Mouse (Mus musculus): ENCODE measurements at regions not wholly inside any gene's neighbourhood (a gene's known extent, or its start where the extent isn't known, plus 50 kb on each side); places are given as distances from the start of the nearest gene placed in this dataset.

GRCm38 (mm10) chr1:138715162-138715561, 95.2 kb upstream of the Nek7 start:
- Histone ChIP-seq H3K9me3 (ENCODE audit: control insufficient read depth, low read length) (no peaks in the 10 kb centered on the region), H3K4me3 (replicated peaks; ENCODE audit: low read depth, low read length) (no peak overlapping the region), H3K36me3 (ENCODE audit: control insufficient read depth, insufficient read depth, low read length) (no peaks in the 10 kb centered on the region), H3K4me1 (ENCODE audit: control insufficient read depth, insufficient read depth, low read length) (no peaks in the 10 kb centered on the region), H3K27ac (replicated peaks; ENCODE audit: low read depth, low read length) (no peak overlapping the region), H3K9ac (replicated peaks; ENCODE audit: low read length) (no peak overlapping the region), H3K4me2 (ENCODE audit: low read length) (no peak overlapping the region), H3K27me3 (ENCODE audit: control insufficient read depth, insufficient read depth, low read length) (no peaks in the 10 kb centered on the region)
- 72% methylated on average over 3 of the region's 3 CpGs for WGBS
- DNase-seq (no peak), ATAC-seq (ENCODE audit: low FRiP score, low TSS enrichment) (no peak)

GRCm38 (mm10) chr1:138709229-138709608, 89.3 kb upstream of the Nek7 start:
- no peaks in the 10 kb centered on the region for H3K27me3 ChIP-seq (ENCODE audit: control insufficient read depth, insufficient read depth, low read length)

GRCm38 (mm10) chr1:138708507-138709228, 88.7 kb upstream of the Nek7 start:
- no peak for DNase-seq
- whole genome bisulfite sequencing, result 67% methylated on average over 7 of the region's 7 CpGs
- Histone ChIP-seq H3K9ac (replicated peaks; ENCODE audit: low read length) (no peak overlapping the region), H3K27me3 (ENCODE audit: control insufficient read depth, insufficient read depth, low read length) (no peaks in the 10 kb centered on the region), H3K27ac (replicated peaks; ENCODE audit: low read depth, low read length) (no peak overlapping the region; the same call in 1 of the 2 replicates), H3K4me1 (ENCODE audit: control insufficient read depth, insufficient read depth, low read length) (no peaks in the 10 kb centered on the region), H3K4me2 (ENCODE audit: low read length) (no peak overlapping the region), H3K36me3 (ENCODE audit: control insufficient read depth, insufficient read depth, low read length) (no peaks in the 10 kb centered on the region), H3K9me3 (ENCODE audit: control insufficient read depth, low read length) (no peaks in the 10 kb centered on the region), H3K4me3 (replicated peaks; ENCODE audit: low read depth, low read length) (no peak overlapping the region)
- ATAC-seq (ENCODE audit: low FRiP score, low TSS enrichment), result no peak; the same call in 1 of the 2 replicates

More at GRCm38 (mm10) chr1:138709229-138709608, 89.3 kb upstream of the Nek7 start:
- Histone ChIP-seq H3K9me3 (ENCODE audit: control insufficient read depth, low read length) (no peaks in the 10 kb centered on the region), H3K9ac (replicated peaks; ENCODE audit: low read length) (no peak overlapping the region), H3K4me3 (replicated peaks; ENCODE audit: low read depth, low read length) (no peak overlapping the region), H3K36me3 (ENCODE audit: control insufficient read depth, insufficient read depth, low read length) (no peaks in the 10 kb centered on the region), H3K27ac (replicated peaks; ENCODE audit: low read depth, low read length) (no peak overlapping the region), H3K4me1 (ENCODE audit: control insufficient read depth, insufficient read depth, low read length) (no peaks in the 10 kb centered on the region), H3K4me2 (ENCODE audit: low read length) (no peak overlapping the region)
- 65% methylated on average over 2 of the region's 2 CpGs for WGBS
- ATAC-seq (ENCODE audit: low FRiP score, low TSS enrichment) (no peak), DNase-seq (no peak)

- no peak overlapping the region for H3K27ac ChIP-seq (replicated peaks; ENCODE audit: low read depth, low read length)
- H3K9me3 ChIP-seq (ENCODE audit: control insufficient read depth, low read length), result no peaks in the 10 kb centered on the region
- no peaks in the 10 kb centered on the region for H3K36me3 ChIP-seq (ENCODE audit: control insufficient read depth, insufficient read depth, low read length)
- H3K4me1 ChIP-seq (ENCODE audit: control insufficient read depth, insufficient read depth, low read length), result no peaks in the 10 kb centered on the region
- WGBS, result 40% methylated on average over 3 of the region's 3 CpGs
- no peak overlapping the region for H3K9ac ChIP-seq (replicated peaks; ENCODE audit: low read length)
- ATAC-seq (ENCODE audit: low FRiP score, low TSS enrichment) (no peak), DNase-seq (no peak)
- no peak overlapping the region for H3K4me2 ChIP-seq (ENCODE audit: low read length)
- no peak overlapping the region for H3K4me3 ChIP-seq (replicated peaks; ENCODE audit: low read depth, low read length)
- no peaks in the 10 kb centered on the region for H3K27me3 ChIP-seq (ENCODE audit: control insufficient read depth, insufficient read depth, low read length)
Observed at GRCm38 (mm10) chr1:138707913-138708312, 88.0 kb upstream of the Nek7 start.

GRCm38 (mm10) chr1:138703291-138703690, 83.3 kb upstream of the Nek7 start:
- H3K4me3 ChIP-seq (replicated peaks; ENCODE audit: low read depth, low read length), result no peak overlapping the region

GRCm38 (mm10) chr1:138689234-138689633, 69.3 kb upstream of the Nek7 start:
- H3K9ac ChIP-seq (replicated peaks; ENCODE audit: low read length), result no peak overlapping the region
- H3K27ac ChIP-seq (replicated peaks; ENCODE audit: low read depth, low read length), result no peak overlapping the region
- no peak overlapping the region for H3K4me2 ChIP-seq (ENCODE audit: low read length)
- H3K27me3 ChIP-seq (ENCODE audit: control insufficient read depth, insufficient read depth, low read length), result no peaks in the 10 kb centered on the region
- no peaks in the 10 kb centered on the region for H3K9me3 ChIP-seq (ENCODE audit: control insufficient read depth, low read length)
- H3K4me3 ChIP-seq (replicated peaks; ENCODE audit: low read depth, low read length), result no peak overlapping the region
- DNase-seq (no peak), ATAC-seq (ENCODE audit: low FRiP score, low TSS enrichment) (no peak)
- no peaks in the 10 kb centered on the region for H3K4me1 ChIP-seq (ENCODE audit: control insufficient read depth, insufficient read depth, low read length)
- 92% methylated on average over 6 of the region's 6 CpGs for WGBS
- H3K36me3 ChIP-seq (ENCODE audit: control insufficient read depth, insufficient read depth, low read length), result no peaks in the 10 kb centered on the region

More at GRCm38 (mm10) chr1:138703291-138703690, 83.3 kb upstream of the Nek7 start:
- Histone ChIP-seq H3K4me1 (ENCODE audit: control insufficient read depth, insufficient read depth, low read length) (no peaks in the 10 kb centered on the region), H3K36me3 (ENCODE audit: control insufficient read depth, insufficient read depth, low read length) (no peaks in the 10 kb centered on the region), H3K27ac (replicated peaks; ENCODE audit: low read depth, low read length) (no peak overlapping the region), H3K9ac (replicated peaks; ENCODE audit: low read length) (no peak overlapping the region), H3K4me2 (ENCODE audit: low read length) (no peak overlapping the region), H3K27me3 (ENCODE audit: control insufficient read depth, insufficient read depth, low read length) (no peaks in the 10 kb centered on the region), H3K9me3 (ENCODE audit: control insufficient read depth, low read length) (no peaks in the 10 kb centered on the region)
- DNase-seq (peak; percentile 35), ATAC-seq (ENCODE audit: low FRiP score, low TSS enrichment) (no peak)
- WGBS, result 74% methylated on average over 5 of the region's 5 CpGs

- H3K36me3 ChIP-seq (ENCODE audit: control insufficient read depth, insufficient read depth, low read length), result no peaks in the 10 kb centered on the region
- DNase-seq, result no peak
Observed at GRCm38 (mm10) chr1:138686746-138687145, 66.8 kb upstream of the Nek7 start.

GRCm38 (mm10) chr1:138683711-138684110, 63.8 kb upstream of the Nek7 start:
- Histone ChIP-seq H3K4me1 (ENCODE audit: control insufficient read depth, insufficient read depth, low read length) (no peaks in the 10 kb centered on the region), H3K4me2 (ENCODE audit: low read length) (no peak overlapping the region), H3K4me3 (replicated peaks; ENCODE audit: low read depth, low read length) (no peak overlapping the region), H3K9ac (replicated peaks; ENCODE audit: low read length) (no peak overlapping the region), H3K27me3 (ENCODE audit: control insufficient read depth, insufficient read depth, low read length) (no peaks in the 10 kb centered on the region), H3K36me3 (ENCODE audit: control insufficient read depth, insufficient read depth, low read length) (no peaks in the 10 kb centered on the region), H3K27ac (replicated peaks; ENCODE audit: low read depth, low read length) (no peak overlapping the region), H3K9me3 (ENCODE audit: control insufficient read depth, low read length) (no peaks in the 10 kb centered on the region)
- 84% methylated on average over 10 of the region's 10 CpGs for WGBS
- ATAC-seq (ENCODE audit: low FRiP score, low TSS enrichment) (no peak), DNase-seq (no peak)

More at GRCm38 (mm10) chr1:138686746-138687145, 66.8 kb upstream of the Nek7 start:
- Histone ChIP-seq H3K4me1 (ENCODE audit: control insufficient read depth, insufficient read depth, low read length) (no peaks in the 10 kb centered on the region), H3K4me3 (replicated peaks; ENCODE audit: low read depth, low read length) (no peak overlapping the region), H3K9me3 (ENCODE audit: control insufficient read depth, low read length) (no peaks in the 10 kb centered on the region), H3K9ac (replicated peaks; ENCODE audit: low read length) (no peak overlapping the region), H3K27ac (replicated peaks; ENCODE audit: low read depth, low read length) (no peak overlapping the region), H3K27me3 (ENCODE audit: control insufficient read depth, insufficient read depth, low read length) (no peaks in the 10 kb centered on the region), H3K4me2 (ENCODE audit: low read length) (no peak overlapping the region)
- ATAC-seq (ENCODE audit: low FRiP score, low TSS enrichment), result no peak
- 84% methylated on average over 5 of the region's 5 CpGs for WGBS

GRCm38 (mm10) chr1:138681970-138682369, 62.0 kb upstream of the Nek7 start:
- no peak overlapping the region for H3K27ac ChIP-seq (replicated peaks; ENCODE audit: low read depth, low read length)
- H3K4me3 ChIP-seq (replicated peaks; ENCODE audit: low read depth, low read length), result no peak overlapping the region
- H3K9ac ChIP-seq (replicated peaks; ENCODE audit: low read length), result no peak overlapping the region
- DNase-seq (no peak), ATAC-seq (ENCODE audit: low FRiP score, low TSS enrichment) (no peak)
- no peaks in the 10 kb centered on the region for H3K27me3 ChIP-seq (ENCODE audit: control insufficient read depth, insufficient read depth, low read length)
- no peaks in the 10 kb centered on the region for H3K4me1 ChIP-seq (ENCODE audit: control insufficient read depth, insufficient read depth, low read length)
- no peak overlapping the region for H3K4me2 ChIP-seq (ENCODE audit: low read length)
- no peaks in the 10 kb centered on the region for H3K36me3 ChIP-seq (ENCODE audit: control insufficient read depth, insufficient read depth, low read length)
- H3K9me3 ChIP-seq (ENCODE audit: control insufficient read depth, low read length), result no peaks in the 10 kb centered on the region
- WGBS, result 62% methylated on average over 4 of the region's 4 CpGs

All from midbrain, embryonic 14.5 days (tissue).